Mouse (Mus musculus): Measurements from ENCODE around the gene Enthd1. TPM values are rescaled to one million over a fixed set of nuclear protein-coding genes. Genes with fewer than 3 reads are reported as not detected.

Enthd1 gene
- polyA plus RNA-seq, 1 experiment from 2014 or later = not detected

- DNase-seq (ENCODE audit: low read depth, low spot score) (peak; percentile 27), ATAC-seq (peak; percentile 28)
- POLR2A ChIA-PET = no interaction called here
- CTCF ChIA-PET = interaction anchor here (1.2 to 2.0 kb wide), 2 partner anchors 26 to 98 kb away, joined by 3 to 5 read pairs; no protein-coding TSS in a partner anchor
- H3K27me3 ChIP-seq = no peaks in the 10 kb centered on the region
- no peak for TF ChIP-seq CTCF (IDR thresholded peaks at IDR 0.05)
- in situ Hi-C loops (cut with MboI; ENCODE audit: low pct_unique_long_range_greater_than_20kb) = no loop called here
Measured at GRCm38 (mm10) chr15:80438423-80438822, 126.5 kb downstream of the Enthd1 start.

- no peaks in the 10 kb centered on the region for H3K27me3 ChIP-seq
- ChIA-PET POLR2A (no interaction called here), CTCF (interaction anchor here (1.2 to 2.0 kb wide), 2 partner anchors 26 to 98 kb away, joined by 3 to 5 read pairs; no protein-coding TSS in a partner anchor)
- no peak for DNase-seq (ENCODE audit: low read depth, low spot score)
- TF ChIP-seq CTCF (IDR thresholded peaks at IDR 0.05) = no peak
- in situ Hi-C loops (cut with MboI; ENCODE audit: low pct_unique_long_range_greater_than_20kb) = no loop called here
- no peak for ATAC-seq
Measured at GRCm38 (mm10) chr15:80437996-80438395, 127.0 kb downstream of the Enthd1 start.

GRCm38 (mm10) chr15:80436961-80437360 lies 128.0 kb downstream of the Enthd1 start:
- ChIA-PET CTCF (interaction anchor here (0.9 to 2.0 kb wide), 2 partner anchors 25 to 97 kb away, joined by 3 to 5 read pairs; no protein-coding TSS in a partner anchor), POLR2A (no interaction called here)
- H3K27me3 ChIP-seq = no peaks in the 10 kb centered on the region
- no peak for TF ChIP-seq CTCF (IDR thresholded peaks at IDR 0.05)
- DNase-seq (ENCODE audit: low read depth, low spot score) (peak; percentile 57), ATAC-seq (peak; percentile 71)
- in situ Hi-C loops (cut with MboI; ENCODE audit: low pct_unique_long_range_greater_than_20kb) = no loop called here

GRCm38 (mm10) chr15:80430324-80430723 lies 134.6 kb downstream of the Enthd1 start:
- ATAC-seq (no peak), DNase-seq (ENCODE audit: low read depth, low spot score) (no peak)
- ChIA-PET POLR2A (no interaction called here), CTCF (no interaction called here)
- in situ Hi-C loops (cut with MboI; ENCODE audit: low pct_unique_long_range_greater_than_20kb) = no loop called here
- TF ChIP-seq CTCF (IDR thresholded peaks at IDR 0.05) = no peak
- peaks cover 6% of the 10 kb centered on the region for H3K27me3 ChIP-seq

- ATAC-seq (no peak), DNase-seq (ENCODE audit: low read depth, low spot score) (no peak)
- ChIA-PET POLR2A (no interaction called here), CTCF (interaction anchor here (1.0 kb wide), 1 partner anchor 286 kb away, joined by 3 read pairs; no protein-coding TSS in a partner anchor)
- no peak for TF ChIP-seq CTCF (IDR thresholded peaks at IDR 0.05)
- in situ Hi-C loops (cut with MboI; ENCODE audit: low pct_unique_long_range_greater_than_20kb) = no loop called here
- H3K27me3 ChIP-seq = peaks cover 5% of the 10 kb centered on the region
Measured at GRCm38 (mm10) chr15:80418146-80418545, 146.8 kb downstream of the Enthd1 start.

- no peak for TF ChIP-seq CTCF (IDR thresholded peaks at IDR 0.05)
- DNase-seq (ENCODE audit: low read depth, low spot score) = no peak
- CTCF ChIA-PET = interaction anchor here (1.0 kb wide), 1 partner anchor 287 kb away, joined by 3 read pairs; no protein-coding TSS in a partner anchor
- peaks cover 5% of the 10 kb centered on the region for H3K27me3 ChIP-seq
- POLR2A ChIA-PET = no interaction called here
- no peak for ATAC-seq
- in situ Hi-C loops (cut with MboI; ENCODE audit: low pct_unique_long_range_greater_than_20kb) = no loop called here
Measured at GRCm38 (mm10) chr15:80417066-80417465, 147.9 kb downstream of the Enthd1 start.

GRCm38 (mm10) chr15:80415132-80415531 lies 149.8 kb downstream of the Enthd1 start:
- ATAC-seq (no peak), DNase-seq (ENCODE audit: low read depth, low spot score) (no peak)
- ChIA-PET POLR2A (no interaction called here), CTCF (interaction anchor here (0.9 to 2.1 kb wide), 2 partner anchors 17 to 60 kb away, joined by 3 to 5 read pairs; no protein-coding TSS in a partner anchor)
- H3K27me3 ChIP-seq = peaks cover 5% of the 10 kb centered on the region
- in situ Hi-C loops (cut with MboI; ENCODE audit: low pct_unique_long_range_greater_than_20kb) = no loop called here
- TF ChIP-seq CTCF (IDR thresholded peaks at IDR 0.05) = no peak

- TF ChIP-seq CTCF (IDR thresholded peaks at IDR 0.05) = no peak
- DNase-seq (ENCODE audit: low read depth, low spot score) = peak; percentile 39
- peaks cover 5% of the 10 kb centered on the region for H3K27me3 ChIP-seq
- peak; percentile 28 for ATAC-seq
- ChIA-PET POLR2A (no interaction called here), CTCF (interaction anchor here (1.2 to 2.1 kb wide), 2 partner anchors 13 to 18 kb away, joined by 4 to 5 read pairs; no protein-coding TSS in a partner anchor)
- in situ Hi-C loops (cut with MboI; ENCODE audit: low pct_unique_long_range_greater_than_20kb) = no loop called here
Measured at GRCm38 (mm10) chr15:80413988-80414721, 150.8 kb downstream of the Enthd1 start.

GRCm38 (mm10) chr15:80413070-80413469 lies 151.9 kb downstream of the Enthd1 start:
- ChIA-PET CTCF (interaction anchor here (1.8 kb wide), 1 partner anchor 24 kb away, joined by 5 read pairs; no protein-coding TSS in a partner anchor), POLR2A (no interaction called here)
- in situ Hi-C loops (cut with MboI; ENCODE audit: low pct_unique_long_range_greater_than_20kb) = no loop called here
- H3K27me3 ChIP-seq = peaks cover 1% of the 10 kb centered on the region
- DNase-seq (ENCODE audit: low read depth, low spot score) (no peak), ATAC-seq (no peak)
- TF ChIP-seq CTCF (IDR thresholded peaks at IDR 0.05) = no peak

- ChIA-PET POLR2A (no interaction called here), CTCF (no interaction called here)
- no peaks in the 10 kb centered on the region for H3K27me3 ChIP-seq
- TF ChIP-seq CTCF (IDR thresholded peaks at IDR 0.05) = no peak
- ATAC-seq (no peak), DNase-seq (ENCODE audit: low read depth, low spot score) (no peak)
- in situ Hi-C loops (cut with MboI; ENCODE audit: low pct_unique_long_range_greater_than_20kb) = no loop called here
Measured at GRCm38 (mm10) chr15:80410661-80411060, 154.3 kb downstream of the Enthd1 start.

- DNase-seq (ENCODE audit: low read depth, low spot score) (no peak), ATAC-seq (no peak)
- ChIA-PET POLR2A (no interaction called here), CTCF (no interaction called here)
- H3K27me3 ChIP-seq = no peaks in the 10 kb centered on the region
- in situ Hi-C loops (cut with MboI; ENCODE audit: low pct_unique_long_range_greater_than_20kb) = no loop called here
- TF ChIP-seq CTCF (IDR thresholded peaks at IDR 0.05) = no peak
Measured at GRCm38 (mm10) chr15:80407873-80408272, 157.1 kb downstream of the Enthd1 start.

Other genes starting within 250 kb of the Enthd1 start
- gene Grap2, start 7.4 kb upstream of the Enthd1 start, polyA plus RNA-seq (2021) = not detected
- not detected for gene Fam83f, start 106.7 kb upstream of the Enthd1 start, polyA plus RNA-seq (2021)
- 13.9 TPM for gene Tnrc6b, start 146.2 kb upstream of the Enthd1 start, polyA plus RNA-seq (2021)